Mouse (Mus musculus) liver, embryonic 14.5 days (tissue): Measurements from ENCODE around the gene Polr2f. TPM values are rescaled to one million over a fixed set of nuclear protein-coding genes. Genes with fewer than 3 reads are reported as not detected.

Experiments
- ATAC-seq: fragments of 200-750 bp; cut with Nextera tagmentation; 2 replicates; pipeline ENCODE4 v1.8.0; 2017; ENCODE audit warnings: moderate number of reproducible peaks, mild to moderate bottlenecking, moderate library complexity; ENCODE audit not compliant: insufficient read depth
- DNase-seq, 3 experiments: peaks; one replicate each; pipeline ENCODE4 v3.0.0-alpha.2; 2012 to 2013; ENCODE audit warnings: low read depth in 3 of 3, low spot score in 3 of 3
- H3K27ac ChIP-seq: fragments of 300-500 bp; sonication (generic); 2 replicates; pipeline ENCODE4 v1.5.1; 2014; ENCODE audit warnings: moderate library complexity, mild to moderate bottlenecking, control low read depth, inconsistent platforms
- H3K27me3 ChIP-seq: fragments of 300-500 bp; sonication (generic); 2 replicates; pipeline ENCODE4 v1.6.1; 2014; ENCODE audit warnings: mild to moderate bottlenecking, low read length, moderate library complexity; ENCODE audit not compliant: control insufficient read depth, insufficient read depth
- H3K36me3 ChIP-seq: fragments of 300-500 bp; sonication (generic); replicated peaks from 2 replicates; pipeline ENCODE4 v1.6.1; 2014; ENCODE audit warnings: low read depth; ENCODE audit not compliant: control insufficient read depth, insufficient read depth
- H3K4me1 ChIP-seq, 2 experiments: fragments of 200-500 bp in 1 of 2; fragments of 300-500 bp in 1 of 2; sonication (generic) in 1 of 2; replicated peaks; 2 replicates each; pipeline ENCODE4 v1.6.1; 2012 to 2014; ENCODE audit warnings: antibody characterized with exemption in 1 of 2, inconsistent platforms in 1 of 2, low read length in 1 of 2; ENCODE audit not compliant: control insufficient read depth in 2 of 2, insufficient read depth in 2 of 2
- H3K4me2 ChIP-seq: fragments of 300-500 bp; sonication (generic); 2 replicates; pipeline ENCODE4 v1.6.1; 2014; ENCODE audit warnings: low read depth, mild to moderate bottlenecking, control low read depth, moderate library complexity
- H3K4me3 ChIP-seq, 2 experiments: fragments of 200-500 bp in 1 of 2; fragments of 300-500 bp in 1 of 2; sonication (generic) in 1 of 2; 2 replicates each; pipeline ENCODE4 v1.5.1; 2012 to 2014; ENCODE audit warnings: low read depth in 2 of 2, low read length in 2 of 2, mild to moderate bottlenecking in 2 of 2, control low read depth in 1 of 2, inconsistent platforms in 1 of 2, moderate library complexity in 1 of 2; ENCODE audit not compliant: insufficient read depth in 1 of 2
- H3K9ac ChIP-seq: fragments of 300-500 bp; sonication (generic); replicated peaks from 2 replicates; pipeline ENCODE4 v1.6.1; 2014; ENCODE audit warnings: mild to moderate bottlenecking, control low read depth, moderate library complexity
- H3K9me3 ChIP-seq: fragments of 300-500 bp; sonication (generic); 2 replicates; pipeline ENCODE4 v1.6.1; 2016; ENCODE audit warnings: low read length, mixed read lengths; ENCODE audit not compliant: control insufficient read depth
- CTCF ChIP-seq: IDR thresholded peaks from 2 replicates; pipeline ENCODE4 v1.5.1; 2016; ENCODE audit warnings: antibody characterized with exemption, low read depth, control low read depth
- EP300 ChIP-seq: IDR thresholded peaks from 2 replicates; pipeline ENCODE4 v1.6.1; 2016; ENCODE audit warnings: antibody characterized with exemption, low read depth
- WGBS: fragments of 180-500 bp; shearing (Covaris S2); extraction: QIAGEN DNeasy Blood & Tissue Kit; methylation state at CpG from one replicate; pipeline ENCODE4 v1.1.7; 2014; ENCODE audit not compliant: insufficient replicate concordance; 5-methylcytosine and 5-hydroxymethylcytosine counted together
- polyA plus RNA-seq, 2 experiments: library from polyadenylated mRNA; depleted of rRNA in 1 of 2; stranded (reverse) in 1 of 2; unstranded in 1 of 2; fragments of >200 nt; fragmentation: Nextera tagmentation in 1 of 2; extraction: Ambion mirVana in 1 of 2; gene quantifications; 2 replicates each; pipeline versions ENCODE4 v1.2.1 to v1.2.3; 2012 to 2014

Gene Polr2f
- polyA plus RNA-seq, 2 experiments, result 112 to 183 TPM

DNA sequence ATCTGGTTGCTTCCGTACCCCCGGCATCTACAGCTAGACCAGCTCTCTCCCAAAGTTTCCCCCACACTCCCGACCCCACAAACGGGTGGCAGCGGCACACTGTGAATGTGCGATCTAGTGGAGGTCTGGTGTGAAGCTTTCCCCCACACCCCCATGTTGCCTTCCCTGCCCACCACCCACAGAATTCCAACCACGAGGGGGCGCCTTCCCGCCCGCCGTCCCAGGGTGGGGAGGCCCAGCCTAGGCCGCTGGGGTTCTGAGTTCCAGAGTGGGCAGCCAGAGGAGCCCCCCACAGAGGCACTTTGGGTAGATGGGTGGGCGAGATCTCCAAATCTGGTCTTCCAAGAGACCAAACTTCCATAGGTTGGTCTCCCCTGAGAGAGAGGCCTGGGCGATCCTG lies 22.0 kb downstream of the Polr2f start:
- H3K27me3 ChIP-seq, result peaks cover 34% of the 10 kb centered on the region
- H3K36me3 ChIP-seq, result no peaks in the 10 kb centered on the region
- H3K4me1 ChIP-seq, result no peaks in the 10 kb centered on the region
- no peak overlapping the region for H3K9ac ChIP-seq
- H3K27ac ChIP-seq, result no peak overlapping the region
- no peaks in the 10 kb centered on the region for H3K9me3 ChIP-seq
- no peak overlapping the region for H3K4me3 ChIP-seq
- ATAC-seq (no peak), DNase-seq (no peak)
- 35% methylated on average over 14 of the region's 14 CpGs for WGBS
- TF ChIP-seq EP300 (no peak), CTCF (peak; percentile 35; the same call in 1 of the 2 replicates)
- no peak overlapping the region for H3K4me2 ChIP-seq

GRCm38 (mm10) chr15:79164251-79164650 lies 23.4 kb downstream of the Polr2f start:
- WGBS, result 6% methylated on average over 15 of the region's 15 CpGs
- no peak overlapping the region for H3K4me3 ChIP-seq
- ATAC-seq (no peak), DNase-seq (no peak)
- H3K9me3 ChIP-seq, result no peaks in the 10 kb centered on the region
- H3K27ac ChIP-seq, result no peak overlapping the region
- H3K4me1 ChIP-seq, result no peaks in the 10 kb centered on the region
- no peak for TF ChIP-seq CTCF
- no peak for TF ChIP-seq EP300
- H3K36me3 ChIP-seq, result no peaks in the 10 kb centered on the region
- no peak overlapping the region for H3K9ac ChIP-seq
- H3K27me3 ChIP-seq, result peaks cover 34% of the 10 kb centered on the region
- no peak overlapping the region for H3K4me2 ChIP-seq

GRCm38 (mm10) chr15:79165140-79165539 lies 24.3 kb downstream of the Polr2f start, which contains the start of gene Sox10:
Gene Sox10, minus strand, starts transcription at chr15:79165240.
- no peak within 1 kb of the TSS for H3K4me2 ChIP-seq
- H3K27ac ChIP-seq, result no peak within 1 kb of the TSS
- H3K4me3 ChIP-seq, result no peak within 1 kb of the TSS

GRCm38 (mm10) chr15:79166712-79167111 lies 25.9 kb downstream of the Polr2f start:
- ATAC-seq, result no peak
- no peaks in the 10 kb centered on the region for H3K4me1 ChIP-seq
- H3K9ac ChIP-seq, result no peak overlapping the region
- H3K9me3 ChIP-seq, result no peaks in the 10 kb centered on the region
- H3K36me3 ChIP-seq, result no peaks in the 10 kb centered on the region
- no peak for DNase-seq
- no peak overlapping the region for H3K4me3 ChIP-seq
- WGBS, result 43% methylated on average over 8 of the region's 8 CpGs
- H3K27me3 ChIP-seq, result peaks cover 34% of the 10 kb centered on the region
- no peak overlapping the region for H3K27ac ChIP-seq
- H3K4me2 ChIP-seq, result no peak overlapping the region
- TF ChIP-seq EP300 (no peak), CTCF (no peak)

More at GRCm38 (mm10) chr15:79165140-79165539, 24.3 kb downstream of the Polr2f start, which contains the start of gene Sox10:
- no peaks in the 10 kb centered on the region for H3K9me3 ChIP-seq
- H3K4me1 ChIP-seq, result no peaks in the 10 kb centered on the region
- H3K9ac ChIP-seq, result no peak within 1 kb of the TSS
- H3K27me3 ChIP-seq, result peaks cover 34% of the 10 kb centered on the region
- no peak for TF ChIP-seq EP300
- TF ChIP-seq CTCF, result no peak
- DNase-seq, result no peak
- ATAC-seq, result no peak
- no peaks in the 10 kb centered on the region for H3K36me3 ChIP-seq
- WGBS, result 37% methylated on average over 5 of the region's 5 CpGs

DNA sequence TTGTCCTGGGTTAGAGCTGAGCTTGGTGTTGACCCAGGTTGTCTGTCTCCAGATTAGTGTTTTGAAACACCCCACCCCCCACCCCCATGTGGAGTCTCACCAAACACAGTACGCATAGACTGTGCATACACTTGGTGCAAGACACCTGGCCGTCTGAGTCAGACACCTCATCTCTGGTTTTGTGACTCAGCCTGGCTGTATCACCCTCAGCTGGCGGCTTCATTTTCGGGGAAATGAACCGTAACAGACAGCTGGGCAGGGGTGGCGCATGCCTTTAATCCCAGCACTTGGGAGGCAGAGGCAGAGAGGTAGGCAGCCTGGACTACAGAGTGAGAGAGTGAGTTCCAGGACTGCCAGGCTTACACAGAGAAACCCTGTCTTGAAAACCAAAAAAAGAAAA lies 36.1 kb downstream of the Polr2f start:
- Histone ChIP-seq H3K27me3 (no peaks in the 10 kb centered on the region), H3K4me2 (no peak overlapping the region), H3K4me3 (no peak overlapping the region), H3K9me3 (no peaks in the 10 kb centered on the region), H3K27ac (no peak overlapping the region), H3K36me3 (no peaks in the 10 kb centered on the region), H3K4me1 (peaks cover 0 to 3% of the 10 kb centered on the region in 2 experiments; a peak in 1 of 4 replicates), H3K9ac (no peak overlapping the region)
- DNase-seq, result no peak
- 61% methylated on average over 6 of the region's 6 CpGs for WGBS
- no peak for ATAC-seq
- TF ChIP-seq EP300 (no peak), CTCF (no peak)
